ENCODE assay signal across 8 mouse cellular contexts in genomic region chr11:51756352-51756771, GRCm38 (mm10). TPM values are rescaled to one million over a fixed set of nuclear protein-coding genes. Genes with fewer than 3 reads are reported as not detected.
A peak's percentile ranks its signal among the peaks of the same experiment; 100 is the strongest.
DNase-seq lines count a peak whose midpoint lies in the region; ATAC-seq and TF ChIP-seq lines count a peak whose summit lies in the region.

No protein-coding gene starts in this region.

- no peak for TF ChIP-seq CTCF in intestine, postnatal 0 days (IDR thresholded peaks at IDR 0.05; ENCODE audit: low read depth)

- under 1% methylated on average over 41 of the region's 41 CpGs for WGBS in embryonic facial prominence, embryonic 10.5 days
- WGBS in intestine, postnatal 0 days, result under 1% methylated on average over 41 of the region's 41 CpGs
- under 1% methylated on average over 36 of the region's 41 CpGs for WGBS in midbrain, embryonic 11.5 days

- H3K36me3 ChIP-seq in embryonic facial prominence, embryonic 10.5 days (replicated peaks), result peaks cover 3% of the 10 kb centered on the region; the same call in 1 of the 2 replicates
- H3K36me3 ChIP-seq in intestine, postnatal 0 days (ENCODE audit: control insufficient read depth, insufficient read depth), result 0 out of 2 replicates have a peak, but pooled peaks cover 8% of the 10 kb centered on the region
- H3K36me3 ChIP-seq in midbrain, embryonic 11.5 days (ENCODE audit: control insufficient read depth, insufficient read depth, low read length), result no peaks in the 10 kb centered on the region

- peak overlapping the region; percentile 95 for H3K4me3 ChIP-seq in embryonic facial prominence, embryonic 10.5 days
- peak overlapping the region; percentile 94 for H3K4me3 ChIP-seq in intestine, postnatal 0 days (ENCODE audit: low read depth, low read length)
- peak overlapping the region; percentile 95 for H3K4me3 ChIP-seq in midbrain, embryonic 11.5 days (ENCODE audit: low read depth, low read length)

- peak overlapping the region; percentile 78 for H3K4me2 ChIP-seq in intestine, postnatal 0 days (replicated peaks; ENCODE audit: low read depth)
- H3K4me2 ChIP-seq in midbrain, embryonic 11.5 days, result peak overlapping the region; percentile 84

- peak; percentile 98 for DNase-seq in adrenal gland, postnatal 14 days
- DNase-seq in embryonic facial prominence, embryonic 10.5 days (ENCODE audit: low spot score), result peak; percentile 93
- peak; percentile 92 for DNase-seq in left cerebral cortex, postnatal 4 days
- DNase-seq in midbrain, embryonic 11.5 days (ENCODE audit: low spot score, missing footprints), result peak; percentile 98
- DNase-seq in right cerebral cortex, postnatal 4 days, result peak; percentile 84
- peak; percentile 93 for DNase-seq in yolk sac, embryonic 10.5 days (ENCODE audit: low spot score)

- H3K27ac ChIP-seq in embryonic facial prominence, embryonic 10.5 days (replicated peaks), result peak overlapping the region; percentile 88
- peak overlapping the region; percentile 97 for H3K27ac ChIP-seq in intestine, postnatal 0 days (ENCODE audit: low read depth, low read length)
- H3K27ac ChIP-seq in midbrain, embryonic 11.5 days (ENCODE audit: low read depth, low read length), result peak overlapping the region; percentile 35; the same call in 1 of the 2 replicates

- H3K4me1 ChIP-seq in embryonic facial prominence, embryonic 10.5 days, result peaks cover 22% of the 10 kb centered on the region
- H3K4me1 ChIP-seq in intestine, postnatal 0 days (replicated peaks; ENCODE audit: control insufficient read depth, insufficient read depth, low read length), result no peaks in the 10 kb centered on the region; the same call in 1 of the 2 replicates
- peaks cover 11% of the 10 kb centered on the region; the same call in 1 of the 2 replicates for H3K4me1 ChIP-seq in midbrain, embryonic 11.5 days (ENCODE audit: control insufficient read depth, insufficient read depth, low read length)

- no peaks in the 10 kb centered on the region for H3K27me3 ChIP-seq in embryonic facial prominence, embryonic 10.5 days (replicated peaks; ENCODE audit: low read depth, poor library complexity, severe bottlenecking)
- no peaks in the 10 kb centered on the region for H3K27me3 ChIP-seq in intestine, postnatal 0 days (replicated peaks; ENCODE audit: control insufficient read depth, insufficient read depth, low read length)
- no peaks in the 10 kb centered on the region for H3K27me3 ChIP-seq in midbrain, embryonic 11.5 days (ENCODE audit: control insufficient read depth, insufficient read depth, low read length)

- H3K9ac ChIP-seq in intestine, postnatal 0 days (ENCODE audit: low read depth, low read length), result peak overlapping the region; percentile 96
- peak overlapping the region; percentile 93 for H3K9ac ChIP-seq in midbrain, embryonic 11.5 days (ENCODE audit: low read length)

- ATAC-seq in granulocyte monocyte progenitor cell, adult 5-6 weeks (replicated peaks; ENCODE audit: poor library complexity, severe bottlenecking), result peak; percentile 95
- peak; percentile 96 for ATAC-seq in intestine, postnatal 0 days
- peak; percentile 99 for ATAC-seq in midbrain, embryonic 11.5 days (ENCODE audit: low FRiP score)

- no peaks in the 10 kb centered on the region for H3K9me3 ChIP-seq in embryonic facial prominence, embryonic 10.5 days
- no peaks in the 10 kb centered on the region for H3K9me3 ChIP-seq in intestine, postnatal 0 days (ENCODE audit: control insufficient read depth)
- H3K9me3 ChIP-seq in midbrain, embryonic 11.5 days (ENCODE audit: control insufficient read depth, low read length), result no peaks in the 10 kb centered on the region

- intact Hi-C loops in left cerebral cortex, postnatal 4 days (cut with DNase I), result no loop called here

RNA-seq across cellular contexts. Expression of gene Sec24a, which starts 7.1 kb away (rescaled TPM):
- 31.7 and 37.9 TPM in 2 replicates for total RNA-seq in adrenal gland, postnatal 14 days (2021)
- polyA plus RNA-seq in embryonic facial prominence, embryonic 10.5 days (2016; fragmentation: Nextera tagmentation; extraction: Ambion mirVana), result 13.5 and 14.3 TPM in 2 replicates
- 19.9 and 25.1 TPM in 2 replicates for total RNA-seq in granulocyte monocyte progenitor cell, adult 5-6 weeks (2014; fragmentation: Nextera tagmentation)
- total RNA-seq in granulocyte monocyte progenitor cell, adult 5-6 weeks (2017), result 7.0 and 7.7 TPM in 2 replicates
- 47.1 and 49.1 TPM in 2 replicates for polyA plus RNA-seq in intestine, postnatal 0 days (2015; fragmentation: Nextera tagmentation; extraction: Ambion mirVana)
- total RNA-seq in left cerebral cortex, postnatal 4 days (2021), result 10 to 100 TPM; 28.6 to 32.2 TPM
- polyA plus RNA-seq in midbrain, embryonic 11.5 days (2014; fragmentation: Nextera tagmentation; extraction: Ambion mirVana), result 13.0 and 14.5 TPM in 2 replicates

RNA-seq across cellular contexts. Expression of gene Sar1b, which starts 7.1 kb away (rescaled TPM):
- total RNA-seq in adrenal gland, postnatal 14 days (2021), result 95.1 and 99.2 TPM in 2 replicates
- 94.9 and 105 TPM in 2 replicates for polyA plus RNA-seq in embryonic facial prominence, embryonic 10.5 days (2016; fragmentation: Nextera tagmentation; extraction: Ambion mirVana)
- total RNA-seq in granulocyte monocyte progenitor cell, adult 5-6 weeks (2014; fragmentation: Nextera tagmentation), result 61.3 and 80.3 TPM in 2 replicates
- 73.4 and 74.5 TPM in 2 replicates for total RNA-seq in granulocyte monocyte progenitor cell, adult 5-6 weeks (2017)
- 442 and 470 TPM in 2 replicates for polyA plus RNA-seq in intestine, postnatal 0 days (2015; fragmentation: Nextera tagmentation; extraction: Ambion mirVana)
- 10 to 100 TPM; 74.6 to 84.8 TPM for total RNA-seq in left cerebral cortex, postnatal 4 days (2021)
- 128 and 141 TPM in 2 replicates for polyA plus RNA-seq in midbrain, embryonic 11.5 days (2014; fragmentation: Nextera tagmentation; extraction: Ambion mirVana)

Comparison
In these comparisons a context has a peak if more than half of its experiments do, and no peak if none do; other contexts are left out.
1. Peak in every context shown above with its lines: DNase-seq, ATAC-seq, H3K4me3 ChIP-seq and H3K27ac ChIP-seq.
2. H3K27ac ChIP-seq: peak in every context shown above with its lines; median percentile 97 in intestine, postnatal 0 days; 88 in embryonic facial prominence, embryonic 10.5 days; 35 in midbrain, embryonic 11.5 days.